Mouse (Mus musculus): ENCODE measurements around the gene Lhfp. TPM values are rescaled to one million over a fixed set of nuclear protein-coding genes. Genes with fewer than 3 reads are reported as not detected.
A peak's percentile ranks its signal among the peaks of the same experiment; 100 is the strongest.

Lhfp gene
- polyA plus RNA-seq, 1 experiment, result 17.8 TPM

GRCm38 (mm10) chr3:53245571-53246208 is 204.4 kb downstream of the Lhfp start:
- Histone ChIP-seq H3ac (ENCODE audit: control insufficient read depth, insufficient read length) (no peak overlapping the region), H3K4me3 (no peak overlapping the region), H3K36me3 (ENCODE audit: control insufficient read depth, insufficient read depth) (no peaks in the 10 kb centered on the region), H3K79me2 (ENCODE audit: control insufficient read depth, insufficient read depth) (no peaks in the 10 kb centered on the region), H3K27me3 (ENCODE audit: control insufficient read depth, insufficient read depth, insufficient read length) (no peaks in the 10 kb centered on the region), H3K4me2 (ENCODE audit: low read depth) (peak overlapping the region; percentile 76)
- TF ChIP-seq TCF3 (IDR thresholded peaks at IDR 0.05; ENCODE audit: insufficient read length, low read depth) (no peak), TCF12 (IDR thresholded peaks at IDR 0.05; ENCODE audit: insufficient read depth, poor library complexity, severe bottlenecking) (no peak), E2F4 (IDR thresholded peaks at IDR 0.05; ENCODE audit: insufficient read depth) (no peak), POLR2A (IDR thresholded peaks at IDR 0.05; ENCODE audit: insufficient read length, low read depth) (no peak), USF1 (IDR thresholded peaks at IDR 0.05; ENCODE audit: low read depth) (no peak), MYOG (IDR thresholded peaks at IDR 0.05; ENCODE audit: control insufficient read depth in 1 of 3, insufficient read depth in 1 of 3, insufficient read length in 2 of 3, low read depth in 2 of 3) (no peak), MAX (IDR thresholded peaks at IDR 0.05; ENCODE audit: low read depth) (no peak), SRF (IDR thresholded peaks at IDR 0.05; ENCODE audit: control insufficient read depth, insufficient read length, low read depth) (no peak), MYOD1 (IDR thresholded peaks at IDR 0.05; ENCODE audit: control insufficient read depth in 1 of 3, insufficient read length in 2 of 3, low read depth in 2 of 3) (peak in 2 of 3 experiments; percentile 50 to 55), REST (IDR thresholded peaks at IDR 0.05; ENCODE audit: insufficient read depth, insufficient read length) (no peak), POLR2AphosphoS2 (IDR thresholded peaks at IDR 0.05; ENCODE audit: insufficient read length, low read depth) (no peak), CEBPB (IDR thresholded peaks at IDR 0.05; ENCODE audit: insufficient read depth, poor library complexity, severe bottlenecking) (0 out of 2 replicates have a peak, but pooled peaks have one; percentile 14)

- no peak overlapping the region for H3K4me2 ChIP-seq (ENCODE audit: low read depth)
- no peaks in the 10 kb centered on the region for H3K27me3 ChIP-seq (ENCODE audit: control insufficient read depth, insufficient read depth, insufficient read length)
- no peak overlapping the region for H3K4me3 ChIP-seq
- H3ac ChIP-seq (ENCODE audit: control insufficient read depth, insufficient read length), result no peak overlapping the region
- TF ChIP-seq REST (IDR thresholded peaks at IDR 0.05; ENCODE audit: insufficient read depth, insufficient read length), result no peak
- no peak for TF ChIP-seq USF1 (IDR thresholded peaks at IDR 0.05; ENCODE audit: low read depth)
- no peak for TF ChIP-seq CEBPB (IDR thresholded peaks at IDR 0.05; ENCODE audit: insufficient read depth, poor library complexity, severe bottlenecking)
- TF ChIP-seq E2F4 (IDR thresholded peaks at IDR 0.05; ENCODE audit: insufficient read depth), result no peak
- TF ChIP-seq MYOD1 (IDR thresholded peaks at IDR 0.05; ENCODE audit: control insufficient read depth in 1 of 3, insufficient read length in 2 of 3, low read depth in 2 of 3), result no peak
- TF ChIP-seq SRF (IDR thresholded peaks at IDR 0.05; ENCODE audit: control insufficient read depth, insufficient read length, low read depth), result no peak
- TF ChIP-seq TCF3 (IDR thresholded peaks at IDR 0.05; ENCODE audit: insufficient read length, low read depth), result no peak
- no peak for TF ChIP-seq POLR2A (IDR thresholded peaks at IDR 0.05; ENCODE audit: insufficient read length, low read depth)
- no peaks in the 10 kb centered on the region for H3K36me3 ChIP-seq (ENCODE audit: control insufficient read depth, insufficient read depth)
- no peaks in the 10 kb centered on the region for H3K79me2 ChIP-seq (ENCODE audit: control insufficient read depth, insufficient read depth)
Measured at GRCm38 (mm10) chr3:53247102-53247501, 205.8 kb downstream of the Lhfp start.

GRCm38 (mm10) chr3:53248158-53248874 is 207.0 kb downstream of the Lhfp start:
- H3K27me3 ChIP-seq (ENCODE audit: control insufficient read depth, insufficient read depth, insufficient read length), result no peaks in the 10 kb centered on the region
- no peak overlapping the region for H3ac ChIP-seq (ENCODE audit: control insufficient read depth, insufficient read length)
- TF ChIP-seq MAX (IDR thresholded peaks at IDR 0.05; ENCODE audit: low read depth) (no peak), MYOD1 (IDR thresholded peaks at IDR 0.05; ENCODE audit: control insufficient read depth in 1 of 3, insufficient read length in 2 of 3, low read depth in 2 of 3) (no peak), CEBPB (IDR thresholded peaks at IDR 0.05; ENCODE audit: insufficient read depth, poor library complexity, severe bottlenecking) (no peak), REST (IDR thresholded peaks at IDR 0.05; ENCODE audit: insufficient read depth, insufficient read length) (no peak), POLR2AphosphoS2 (IDR thresholded peaks at IDR 0.05; ENCODE audit: insufficient read length, low read depth) (no peak), POLR2A (IDR thresholded peaks at IDR 0.05; ENCODE audit: insufficient read length, low read depth) (no peak), SRF (IDR thresholded peaks at IDR 0.05; ENCODE audit: control insufficient read depth, insufficient read length, low read depth) (no peak), MYOG (IDR thresholded peaks at IDR 0.05; ENCODE audit: control insufficient read depth in 1 of 3, insufficient read depth in 1 of 3, insufficient read length in 2 of 3, low read depth in 2 of 3) (no peak), TCF3 (IDR thresholded peaks at IDR 0.05; ENCODE audit: insufficient read length, low read depth) (no peak), USF1 (IDR thresholded peaks at IDR 0.05; ENCODE audit: low read depth) (no peak), TCF12 (IDR thresholded peaks at IDR 0.05; ENCODE audit: insufficient read depth, poor library complexity, severe bottlenecking) (no peak), E2F4 (IDR thresholded peaks at IDR 0.05; ENCODE audit: insufficient read depth) (no peak)
- H3K4me2 ChIP-seq (ENCODE audit: low read depth), result no peak overlapping the region
- no peaks in the 10 kb centered on the region for H3K79me2 ChIP-seq (ENCODE audit: control insufficient read depth, insufficient read depth)
- H3K36me3 ChIP-seq (ENCODE audit: control insufficient read depth, insufficient read depth), result no peaks in the 10 kb centered on the region
- H3K4me3 ChIP-seq, result no peak overlapping the region

GRCm38 (mm10) chr3:53252556-53252955 is 211.2 kb downstream of the Lhfp start:
- H3K4me2 ChIP-seq (ENCODE audit: low read depth), result no peak overlapping the region
- H3K79me2 ChIP-seq (ENCODE audit: control insufficient read depth, insufficient read depth), result no peaks in the 10 kb centered on the region
- H3K36me3 ChIP-seq (ENCODE audit: control insufficient read depth, insufficient read depth), result no peaks in the 10 kb centered on the region
- no peaks in the 10 kb centered on the region for H3K27me3 ChIP-seq (ENCODE audit: control insufficient read depth, insufficient read depth, insufficient read length)
- no peak overlapping the region for H3K4me3 ChIP-seq
- TF ChIP-seq TCF3 (IDR thresholded peaks at IDR 0.05; ENCODE audit: insufficient read length, low read depth) (no peak), SRF (IDR thresholded peaks at IDR 0.05; ENCODE audit: control insufficient read depth, insufficient read length, low read depth) (no peak), TCF12 (IDR thresholded peaks at IDR 0.05; ENCODE audit: insufficient read depth, poor library complexity, severe bottlenecking) (no peak), REST (IDR thresholded peaks at IDR 0.05; ENCODE audit: insufficient read depth, insufficient read length) (no peak), MYOD1 (IDR thresholded peaks at IDR 0.05; ENCODE audit: control insufficient read depth in 1 of 3, insufficient read length in 2 of 3, low read depth in 2 of 3) (no peak), CEBPB (IDR thresholded peaks at IDR 0.05; ENCODE audit: insufficient read depth, poor library complexity, severe bottlenecking) (no peak), POLR2AphosphoS2 (IDR thresholded peaks at IDR 0.05; ENCODE audit: insufficient read length, low read depth) (no peak), MAX (IDR thresholded peaks at IDR 0.05; ENCODE audit: low read depth) (no peak), USF1 (IDR thresholded peaks at IDR 0.05; ENCODE audit: low read depth) (no peak), MYOG (IDR thresholded peaks at IDR 0.05; ENCODE audit: control insufficient read depth in 1 of 3, insufficient read depth in 1 of 3, insufficient read length in 2 of 3, low read depth in 2 of 3) (no peak), POLR2A (IDR thresholded peaks at IDR 0.05; ENCODE audit: insufficient read length, low read depth) (no peak), E2F4 (IDR thresholded peaks at IDR 0.05; ENCODE audit: insufficient read depth) (no peak)
- H3ac ChIP-seq (ENCODE audit: control insufficient read depth, insufficient read length), result no peak overlapping the region

All from myocyte (in vitro differentiated cells).